Mouse (Mus musculus): ENCODE data around the gene Ralb.

The Ralb gene

GRCm38 (mm10) chr1:119504260-119505062 lies at the start of gene Ralb:
Gene Ralb, minus strand, starts transcription at chr1:119504794.
- peak; percentile 98 for DNase-seq (ENCODE audit: low spot score)

GRCm38 (mm10) chr1:119551651-119552050 lies 47.1 kb upstream of the Ralb start:
- DNase-seq (ENCODE audit: low spot score): no peak

- no peak for DNase-seq (ENCODE audit: low spot score)
Measured at GRCm38 (mm10) chr1:119550064-119550463, 45.5 kb upstream of the Ralb start.

- DNase-seq (ENCODE audit: low spot score): no peak
Measured at GRCm38 (mm10) chr1:119549327-119549689, 44.7 kb upstream of the Ralb start.

GRCm38 (mm10) chr1:119548668-119549326 lies 44.2 kb upstream of the Ralb start:
- peak; percentile 50 for DNase-seq (ENCODE audit: low spot score)

GRCm38 (mm10) chr1:119546490-119546889 lies 41.9 kb upstream of the Ralb start:
- no peak for DNase-seq (ENCODE audit: low spot score)

- no peak for DNase-seq (ENCODE audit: low spot score)
Measured at GRCm38 (mm10) chr1:119545671-119546070, 41.1 kb upstream of the Ralb start.

- no peak for DNase-seq (ENCODE audit: low spot score)
Measured at GRCm38 (mm10) chr1:119545164-119545563, 40.6 kb upstream of the Ralb start.

GRCm38 (mm10) chr1:119544611-119545155 lies 40.1 kb upstream of the Ralb start:
- no peak for DNase-seq (ENCODE audit: low spot score)

- DNase-seq (ENCODE audit: low spot score): no peak
Measured at GRCm38 (mm10) chr1:119543316-119543715, 38.7 kb upstream of the Ralb start.

GRCm38 (mm10) chr1:119541570-119541969 lies 37.0 kb upstream of the Ralb start:
- no peak for DNase-seq (ENCODE audit: low spot score)

- no peak for DNase-seq (ENCODE audit: low spot score)
Measured at GRCm38 (mm10) chr1:119540836-119541557, 36.4 kb upstream of the Ralb start.

- no peak for DNase-seq (ENCODE audit: low spot score)
Measured at GRCm38 (mm10) chr1:119539252-119539651, 34.7 kb upstream of the Ralb start.

- DNase-seq (ENCODE audit: low spot score): no peak
Measured at GRCm38 (mm10) chr1:119537651-119538050, 33.1 kb upstream of the Ralb start.

GRCm38 (mm10) chr1:119536122-119536521 lies 31.5 kb upstream of the Ralb start:
- no peak for DNase-seq (ENCODE audit: low spot score)

- no peak for DNase-seq (ENCODE audit: low spot score)
Measured at GRCm38 (mm10) chr1:119534341-119534740, 29.7 kb upstream of the Ralb start.

GRCm38 (mm10) chr1:119533093-119533805 lies 28.7 kb upstream of the Ralb start:
- DNase-seq (ENCODE audit: low spot score): no peak

- DNase-seq (ENCODE audit: low spot score): no peak
Measured at GRCm38 (mm10) chr1:119532165-119532564, 27.6 kb upstream of the Ralb start.

GRCm38 (mm10) chr1:119530941-119531340 lies 26.3 kb upstream of the Ralb start:
- DNase-seq (ENCODE audit: low spot score): no peak

- DNase-seq (ENCODE audit: low spot score): peak; percentile 69
Measured at GRCm38 (mm10) chr1:119525689-119526591, 21.3 kb upstream of the Ralb start, which contains the start of gene Tmem185b. Gene Tmem185b, plus strand, starts transcription at chr1:119526160.

GRCm38 (mm10) chr1:119525004-119525444 lies 20.4 kb upstream of the Ralb start:
- DNase-seq (ENCODE audit: low spot score): no peak
